Mouse (Mus musculus) small intestine, adult 2 months (tissue): ENCODE measurements at regions not wholly inside any gene's neighbourhood (a gene's known extent, or its start where the extent isn't known, plus 50 kb on each side); places are given as distances from the start of the nearest gene placed in this dataset.

Experiments used
- CTCF ChIP-seq: fragments of 200-500 bp; IDR thresholded peaks from 2 replicates; pipeline ENCODE4 v1.5.1; 2012; ENCODE audit warnings: low read depth, mild to moderate bottlenecking, control low read depth, inconsistent platforms, low read length, moderate library complexity, mixed read lengths; ENCODE audit not compliant: insufficient replicate concordance, insufficient read length; ENCODE audit errors: extremely low read depth
- POLR2A ChIP-seq: fragments of 200-500 bp; IDR thresholded peaks from 2 replicates; pipeline ENCODE4 v1.6.1; 2012; ENCODE audit warnings: low read depth, mild to moderate bottlenecking, control low read depth, inconsistent platforms, low read length, moderate library complexity

DNA sequence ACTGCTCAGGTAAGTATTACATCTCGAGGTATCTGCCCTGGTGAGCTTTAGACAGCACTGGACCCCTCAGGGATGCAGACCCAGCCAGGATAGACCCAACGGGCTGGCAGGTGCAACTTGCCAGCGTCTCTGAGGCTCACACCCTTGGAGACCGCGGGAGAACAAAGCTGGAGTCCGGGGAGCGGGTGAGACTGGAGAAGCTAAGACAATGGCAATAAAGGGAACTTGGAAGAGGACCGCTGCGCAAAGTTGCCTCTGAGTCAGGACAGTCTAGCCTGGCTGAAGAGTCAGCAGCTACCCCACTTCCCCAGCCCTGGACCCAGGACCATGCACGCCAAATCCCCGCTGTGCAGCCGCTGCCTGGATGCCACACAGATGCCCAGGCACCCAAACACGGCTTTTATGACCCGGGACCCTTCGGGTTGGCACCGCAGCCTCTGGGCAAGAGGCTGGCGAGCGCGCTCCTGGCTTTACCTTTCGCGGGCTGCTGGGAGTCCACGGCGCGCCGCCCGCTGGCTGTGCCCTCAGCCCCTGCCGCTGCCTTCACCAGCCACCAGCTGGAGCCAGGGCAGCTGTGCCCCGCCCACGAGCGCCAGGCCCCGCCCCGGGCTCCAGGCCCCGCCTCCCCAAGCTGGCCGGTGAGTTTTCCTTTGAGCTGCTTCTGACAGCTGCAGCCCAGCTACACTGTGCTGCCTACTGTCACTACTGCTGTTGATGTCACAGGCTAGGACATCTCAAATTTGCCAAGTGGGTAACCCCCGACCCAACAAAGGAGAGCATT is 353.6 kb upstream of the Rarb start:
- TF ChIP-seq CTCF = no peak
- TF ChIP-seq POLR2A = no peak
